Mouse (Mus musculus) erythroblast, embryonic 14.5 days (primary cell): ENCODE data around the gene Myh7.

Experiments used
- GATA1 ChIP-seq: IDR thresholded peaks from 2 replicates; pipeline ENCODE4 v1.6.1; 2012; ENCODE audit warnings: low read length, inconsistent platforms, mixed read lengths
- TAL1 ChIP-seq: IDR thresholded peaks from 3 replicates; pipeline ENCODE4 v1.6.1; 2012; ENCODE audit warnings: low read length, inconsistent platforms, mixed read lengths

DNA sequence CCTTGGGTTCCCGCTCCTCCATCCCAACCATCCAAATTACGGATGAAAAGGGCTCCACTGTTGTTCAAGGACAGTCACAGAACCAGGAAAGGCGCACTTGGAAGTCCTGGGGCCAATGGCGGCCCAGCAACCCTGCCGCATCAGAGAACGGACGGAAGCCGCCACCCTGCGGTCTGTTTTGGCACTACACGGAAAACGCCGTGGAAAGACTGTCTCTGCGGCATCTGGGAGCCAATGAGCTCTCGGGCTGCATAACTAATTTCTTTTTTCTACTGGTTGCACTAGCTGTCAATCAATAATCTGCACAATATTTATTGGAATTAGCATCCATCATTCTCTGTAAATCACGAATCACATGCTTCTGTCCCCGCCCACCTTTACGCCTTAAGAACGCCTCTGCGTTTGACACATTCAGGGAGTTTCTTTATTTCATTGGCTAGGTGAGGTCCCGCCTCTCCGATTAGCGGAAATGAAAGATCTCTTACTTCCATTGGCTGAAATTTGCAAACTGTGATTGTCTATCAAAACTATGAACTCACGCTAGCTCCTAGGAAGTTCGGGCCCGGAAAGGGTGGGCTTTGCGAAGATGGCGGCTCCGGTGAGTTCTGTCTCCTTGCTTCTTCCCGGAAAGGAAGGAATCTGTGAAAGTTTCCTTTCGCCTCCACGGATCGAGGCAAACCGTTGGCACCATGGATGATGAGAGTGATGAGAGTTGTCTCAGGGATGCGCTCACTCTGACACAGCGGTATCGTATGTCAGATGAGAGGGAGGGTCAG is 20.8 kb upstream of the Myh7 start, which contains the start of gene Ngdn:
- no peak for TF ChIP-seq GATA1
- no peak for TF ChIP-seq TAL1
